Mouse (Mus musculus): ENCODE data around the gene Mgme1.

GRCm38 (mm10) chr2:144272088-144272487 is 1.6 kb downstream of the Mgme1 start:
- TF ChIP-seq EP300 (IDR thresholded peaks at IDR 0.05) (no peak), CTCF (IDR thresholded peaks at IDR 0.05) (no peak)
